9 mouse cellular contexts compared by ENCODE assay signal in the genomic region with DNA sequence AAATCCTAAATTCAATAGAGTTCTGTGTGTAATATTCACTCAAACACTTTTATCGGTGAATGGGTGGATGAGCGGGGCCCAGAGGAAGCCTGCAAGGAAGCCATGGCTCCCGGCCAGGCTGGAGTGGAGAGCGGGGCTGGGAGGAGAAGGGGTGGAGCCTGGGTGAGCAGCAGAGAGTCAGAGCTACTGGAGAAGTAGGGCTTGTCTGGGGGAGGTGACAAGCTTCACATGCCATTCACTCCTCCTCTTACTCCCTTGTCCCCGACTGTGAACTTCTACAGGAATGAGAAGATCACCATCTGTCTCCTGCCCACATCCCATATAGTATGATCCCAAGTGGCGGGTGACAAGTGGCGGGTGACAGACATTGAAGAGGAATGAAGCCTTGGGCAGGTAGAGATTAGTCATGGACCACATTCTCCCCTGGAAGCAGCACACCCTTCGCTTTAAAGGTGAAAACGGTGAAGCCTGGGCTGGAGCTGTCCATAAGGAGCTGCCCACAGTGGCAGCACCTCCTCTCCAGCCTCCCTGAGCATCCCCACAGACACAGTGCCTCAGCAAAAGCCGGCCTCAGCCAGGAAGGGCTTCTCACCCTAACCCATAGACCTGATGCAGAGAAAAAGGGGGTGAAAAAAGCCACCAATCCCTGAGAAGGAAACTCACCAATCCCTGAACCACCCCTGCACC.
DNase-seq lines count a peak whose midpoint lies in the region; ATAC-seq and TF ChIP-seq lines count a peak whose summit lies in the region.
"Had no signal": no experiment of that assay in that cellular context is flagged by ENCODE, and none has a peak within 500 bp of the region (broad histone marks: within the 10 kb centered on the region; RNA-seq: fewer than 3 reads in every experiment).

No protein-coding gene starts in this region.

- H3K27me3 ChIP-seq in lung, embryonic 14.5 days (ENCODE audit: insufficient read depth, low read length), result no peaks in the 10 kb centered on the region
- no peaks in the 10 kb centered on the region for H3K27me3 ChIP-seq in forebrain, embryonic 11.5 days (ENCODE audit: control insufficient read depth, insufficient read depth, low read length)
- H3K27me3 ChIP-seq: neural tube, embryonic 13.5 days had no signal

- no peak overlapping the region for H3K4me3 ChIP-seq in lung, embryonic 14.5 days (ENCODE audit: low read depth, low read length)
- H3K4me3 ChIP-seq in forebrain, embryonic 11.5 days (ENCODE audit: low read depth, low read length), result no peak overlapping the region
- H3K4me3 ChIP-seq: neural tube, embryonic 13.5 days had no signal

- no peak overlapping the region for H3K4me2 ChIP-seq in lung, embryonic 14.5 days
- no peak overlapping the region for H3K4me2 ChIP-seq in forebrain, embryonic 11.5 days (ENCODE audit: low read depth, low read length, severe bottlenecking)
- H3K4me2 ChIP-seq: neural tube, embryonic 13.5 days had no signal

- WGBS in lung, embryonic 14.5 days, result 36% methylated on average over 10 of the region's 10 CpGs
- 76% methylated on average over 10 of the region's 10 CpGs for WGBS in forebrain, embryonic 11.5 days

- peak overlapping the region; percentile 58 for H3K27ac ChIP-seq in lung, embryonic 14.5 days (ENCODE audit: low read depth)
- H3K27ac ChIP-seq in forebrain, embryonic 11.5 days (ENCODE audit: low read depth, low read length), result no peak overlapping the region
- H3K27ac ChIP-seq: neural tube, embryonic 13.5 days had no signal

- no peaks in the 10 kb centered on the region for H3K4me1 ChIP-seq in lung, embryonic 14.5 days (ENCODE audit: insufficient read depth)
- H3K4me1 ChIP-seq in forebrain, embryonic 11.5 days (replicated peaks; ENCODE audit: control insufficient read depth, insufficient read depth, low read length), result no peaks in the 10 kb centered on the region
- H3K4me1 ChIP-seq: neural tube, embryonic 13.5 days had no signal

- H3K9ac ChIP-seq in lung, embryonic 14.5 days, result no peak overlapping the region
- no peak overlapping the region for H3K9ac ChIP-seq in forebrain, embryonic 11.5 days (ENCODE audit: low read length)
- H3K9ac ChIP-seq: neural tube, embryonic 13.5 days had no signal

- no peaks in the 10 kb centered on the region for H3K9me3 ChIP-seq in lung, embryonic 14.5 days (ENCODE audit: low read depth, low read length)
- H3K9me3 ChIP-seq in forebrain, embryonic 11.5 days (ENCODE audit: control insufficient read depth, low read length), result no peaks in the 10 kb centered on the region
- H3K9me3 ChIP-seq: neural tube, embryonic 13.5 days had no signal

- no peaks in the 10 kb centered on the region for H3K36me3 ChIP-seq in lung, embryonic 14.5 days (ENCODE audit: insufficient read depth)
- no peaks in the 10 kb centered on the region for H3K36me3 ChIP-seq in forebrain, embryonic 11.5 days (ENCODE audit: control insufficient read depth, insufficient read depth, low read length)

- no peak for TF ChIP-seq CTCF in lung, embryonic 14.5 days (IDR thresholded peaks at IDR 0.05; ENCODE audit: low read depth)

- peak; percentile 87 for ATAC-seq in lung, embryonic 14.5 days (ENCODE audit: insufficient read depth)
- no peak for ATAC-seq in forebrain, embryonic 11.5 days (replicated peaks; ENCODE audit: low FRiP score)

- peak; percentile 17 to 50 for DNase-seq in adrenal gland, adult (ENCODE audit: inconsistent age in 2 of 2, low spot score in 1 of 2)
- no peak for DNase-seq in adrenal gland, adult 8-10 months
- peak; percentile 85 for DNase-seq in cerebellum, adult 11-12 months
- DNase-seq in heart, adult 11 months, result peak; percentile 98
- DNase-seq in kidney, adult 9 months, result peak; percentile 46
- DNase-seq in lung, embryonic 14.5 days, result peak; percentile 91
- peak; percentile 80 for DNase-seq in testis, postnatal 10 days (ENCODE audit: low spot score)
- no peak for DNase-seq in forebrain, embryonic 11.5 days (ENCODE audit: low spot score)

Comparison
In these comparisons a context has a peak if more than half of its experiments do, and no peak if none do; other contexts are left out.
1. DNase-seq: peak in adrenal gland, adult (2 of 2), cerebellum, adult 11-12 months (single experiment), heart, adult 11 months (single experiment), kidney, adult 9 months (single experiment), lung, embryonic 14.5 days (single experiment) and testis, postnatal 10 days (single experiment); none in adrenal gland, adult 8-10 months (single experiment) and forebrain, embryonic 11.5 days (single experiment).